Mouse (Mus musculus) spleen, adult 2 months (tissue): ENCODE measurements around the gene Tmem176a. TPM values are rescaled to one million over a fixed set of nuclear protein-coding genes. Genes with fewer than 3 reads are reported as not detected.
A peak's percentile ranks its signal among the peaks of the same experiment; 100 is the strongest.

Experiments
- DNase-seq, 2 experiments: peaks; one replicate each; pipeline versions ENCODE4 v3.0.0 to v3.0.0-alpha.2; 2012 to 2021; ENCODE audit warnings: low spot score in 2 of 2, low read depth in 1 of 2
- H3K27ac ChIP-seq: fragments of 200-500 bp; 2 replicates; pipeline ENCODE4 v1.5.1; 2012; ENCODE audit warnings: low read length, inconsistent platforms; ENCODE audit not compliant: insufficient read depth
- H3K27me3 ChIP-seq: fragments of 200-500 bp; 2 replicates; pipeline ENCODE4 v1.6.1; 2012; ENCODE audit warnings: mild to moderate bottlenecking, moderate library complexity, low read length, inconsistent platforms; ENCODE audit not compliant: control insufficient read depth, insufficient read depth
- H3K36me3 ChIP-seq: fragments of 200-500 bp; 2 replicates; pipeline ENCODE4 v1.6.1; 2012; ENCODE audit warnings: mild to moderate bottlenecking, low read length, inconsistent platforms; ENCODE audit not compliant: control insufficient read depth, insufficient read depth
- H3K4me1 ChIP-seq: fragments of 200-500 bp; 2 replicates; pipeline ENCODE4 v1.6.1; 2011; ENCODE audit warnings: inconsistent platforms; ENCODE audit not compliant: control insufficient read depth, insufficient read depth, insufficient read length
- H3K4me3 ChIP-seq: fragments of 200-500 bp; 2 replicates; pipeline ENCODE4 v1.5.1; 2011; ENCODE audit warnings: mild to moderate bottlenecking, inconsistent platforms; ENCODE audit not compliant: insufficient read depth, insufficient read length; ENCODE audit errors: extremely low read depth
- CTCF ChIP-seq: fragments of 200-500 bp; IDR thresholded peaks from 2 replicates; pipeline ENCODE4 v1.5.1; 2011; ENCODE audit warnings: mild to moderate bottlenecking, inconsistent platforms; ENCODE audit not compliant: insufficient read depth, insufficient read length, insufficient replicate concordance; ENCODE audit errors: extremely low read depth
- POLR2A ChIP-seq: fragments of 200-500 bp; IDR thresholded peaks from 2 replicates; pipeline ENCODE4 v1.6.1; 2011; ENCODE audit warnings: low read depth, low read length, inconsistent platforms
- WGBS: fragments of 180-500 bp; shearing (Covaris S2); methylation state at CpG from one replicate; pipeline ENCODE4 v1.1.7; 2018; 5-methylcytosine and 5-hydroxymethylcytosine counted together
- polyA plus RNA-seq: library from polyadenylated mRNA; depleted of rRNA; stranded (reverse); fragments of >200 nt; gene quantifications from 2 replicates; pipeline ENCODE4 v1.2.3, GENCODE M21; 2012

Tmem176a gene
- polyA plus RNA-seq, 1 experiment, result 95.2 TPM

- Histone ChIP-seq H3K36me3 (no peaks in the 10 kb centered on the region), H3K4me1 (peaks cover 8% of the 10 kb centered on the region), H3K4me3 (no peak overlapping the region), H3K27me3 (no peaks in the 10 kb centered on the region), H3K27ac (peak overlapping the region; percentile 32; the same call in 1 of the 2 replicates)
- 68% methylated on average over 1 of the region's 1 CpGs for WGBS
- TF ChIP-seq CTCF, result no peak
- no peak for DNase-seq
Measured at GRCm38 (mm10) chr6:48832426-48832825, 8.3 kb upstream of the Tmem176a start.

- no peak overlapping the region for H3K4me3 ChIP-seq
- H3K27ac ChIP-seq, result no peak overlapping the region
- no peaks in the 10 kb centered on the region for H3K36me3 ChIP-seq
- peaks cover 8% of the 10 kb centered on the region for H3K4me1 ChIP-seq
- TF ChIP-seq CTCF (no peak), POLR2A (no peak)
- no peaks in the 10 kb centered on the region for H3K27me3 ChIP-seq
- WGBS, result 85% methylated on average over 4 of the region's 4 CpGs
- DNase-seq, result no peak
Measured at GRCm38 (mm10) chr6:48833515-48833914, 7.2 kb upstream of the Tmem176a start.

GRCm38 (mm10) chr6:48835241-48835640, 5.5 kb upstream of the Tmem176a start:
- Histone ChIP-seq H3K36me3 (no peaks in the 10 kb centered on the region), H3K27me3 (no peaks in the 10 kb centered on the region), H3K27ac (no peak overlapping the region), H3K4me3 (no peak overlapping the region), H3K4me1 (peaks cover 4% of the 10 kb centered on the region; the same call in 1 of the 2 replicates)
- TF ChIP-seq CTCF (no peak), POLR2A (no peak)
- DNase-seq, result no peak
- WGBS, result 89% methylated on average over 5 of the region's 5 CpGs

GRCm38 (mm10) chr6:48836146-48836545, 4.6 kb upstream of the Tmem176a start:
- Histone ChIP-seq H3K36me3 (no peaks in the 10 kb centered on the region), H3K27me3 (no peaks in the 10 kb centered on the region), H3K4me1 (peaks cover 2% of the 10 kb centered on the region; the same call in 1 of the 2 replicates), H3K27ac (no peak overlapping the region), H3K4me3 (no peak overlapping the region)
- DNase-seq, result no peak
- WGBS, result 94% methylated on average over 5 of the region's 5 CpGs
- no peak for TF ChIP-seq POLR2A

- 90% methylated on average over 7 of the region's 7 CpGs for WGBS
- Histone ChIP-seq H3K36me3 (no peaks in the 10 kb centered on the region), H3K4me3 (no peak overlapping the region), H3K4me1 (peaks cover 2% of the 10 kb centered on the region; the same call in 1 of the 2 replicates), H3K27ac (no peak overlapping the region), H3K27me3 (no peaks in the 10 kb centered on the region)
- TF ChIP-seq CTCF (no peak), POLR2A (no peak)
- DNase-seq, result no peak
Measured at GRCm38 (mm10) chr6:48837516-48837915, 3.2 kb upstream of the Tmem176a start.

GRCm38 (mm10) chr6:48838321-48839080, 2.2 kb upstream of the Tmem176a start:
- Histone ChIP-seq H3K36me3 (no peaks in the 10 kb centered on the region), H3K4me1 (peaks cover 2% of the 10 kb centered on the region; the same call in 1 of the 2 replicates), H3K27ac (no peak overlapping the region), H3K27me3 (no peaks in the 10 kb centered on the region), H3K4me3 (peak overlapping the region; percentile 0; the same call in 1 of the 2 replicates)
- WGBS, result 73% methylated on average over 6 of the region's 6 CpGs
- no peak for DNase-seq
- TF ChIP-seq CTCF (no peak), POLR2A (no peak)

GRCm38 (mm10) chr6:48840973-48841625, 380 bp downstream of the Tmem176a start, which contains the start of gene Tmem176b:
Gene Tmem176b, minus strand, starts transcription at chr6:48841496.
- Histone ChIP-seq H3K4me3 (peak within 1 kb of the TSS; percentile 50), H3K27ac (peak within 1 kb of the TSS; percentile 66), H3K27me3 (no peaks in the 10 kb centered on the region), H3K4me1 (peaks cover 2% of the 10 kb centered on the region; the same call in 1 of the 2 replicates), H3K36me3 (no peaks in the 10 kb centered on the region)
- WGBS, result 20% methylated on average over 6 of the region's 6 CpGs
- DNase-seq, result peak in 1 of 2 experiments; percentile 43
- TF ChIP-seq CTCF (no peak), POLR2A (no peak)
